ENCODE assay signal across 12 mouse cellular contexts in the genomic region with DNA sequence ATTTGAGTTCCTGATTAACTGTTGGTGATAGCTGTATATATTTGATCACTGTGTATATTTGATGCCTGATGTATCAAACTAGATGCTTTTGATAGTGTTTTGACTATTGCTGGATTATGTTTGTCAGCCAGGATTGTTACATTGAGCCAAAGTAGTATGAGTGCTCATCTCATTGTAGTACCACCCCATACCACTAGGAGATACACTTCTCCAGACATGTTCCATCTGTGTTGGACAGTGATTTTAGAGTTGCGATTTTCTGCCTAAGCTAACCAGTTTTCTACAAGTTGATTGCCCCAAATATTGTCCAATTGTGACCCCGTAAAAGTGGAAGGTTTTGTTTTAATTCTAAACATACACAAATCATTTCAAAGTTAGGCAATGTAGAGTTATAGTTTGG. TPM values are rescaled to one million over a fixed set of nuclear protein-coding genes. Genes with fewer than 3 reads are reported as not detected.
A peak's percentile ranks its signal among the peaks of the same experiment; 100 is the strongest.
DNase-seq lines count a peak whose midpoint lies in the region; ATAC-seq and TF ChIP-seq lines count a peak whose summit lies in the region.
"Had no signal": no experiment of that assay in that cellular context is flagged by ENCODE, and none has a peak within 500 bp of the region (broad histone marks: within the 10 kb centered on the region; RNA-seq: fewer than 3 reads in every experiment).

No protein-coding gene starts in this region.

- H3K9ac ChIP-seq in forebrain, postnatal 0 days = no peak overlapping the region
- no peak overlapping the region for H3K9ac ChIP-seq in forebrain, embryonic 12.5 days
- no peak overlapping the region for H3K9ac ChIP-seq in liver, postnatal 0 days (replicated peaks)
- no peak overlapping the region for H3K9ac ChIP-seq in midbrain, embryonic 14.5 days (replicated peaks; ENCODE audit: low read length)
- H3K9ac ChIP-seq: forebrain, embryonic 13.5 days; neural tube, embryonic 13.5 days had no signal

- H3K4me2 ChIP-seq in forebrain, postnatal 0 days (ENCODE audit: low read depth) = no peak overlapping the region
- no peak overlapping the region for H3K4me2 ChIP-seq in forebrain, embryonic 12.5 days
- H3K4me2 ChIP-seq in liver, postnatal 0 days (ENCODE audit: low read depth, low read length) = no peak overlapping the region
- H3K4me2 ChIP-seq in midbrain, embryonic 14.5 days (ENCODE audit: low read length) = no peak overlapping the region
- H3K4me2 ChIP-seq: forebrain, embryonic 13.5 days; neural tube, embryonic 13.5 days had no signal

- H3K4me1 ChIP-seq in forebrain, postnatal 0 days (ENCODE audit: insufficient read depth) = no peaks in the 10 kb centered on the region
- H3K4me1 ChIP-seq in forebrain, embryonic 12.5 days = no peaks in the 10 kb centered on the region
- no peaks in the 10 kb centered on the region for H3K4me1 ChIP-seq in liver, postnatal 0 days (ENCODE audit: insufficient read depth)
- H3K4me1 ChIP-seq in G1E (ENCODE audit: insufficient read depth, low read depth, low read length) = no peaks in the 10 kb centered on the region
- no peaks in the 10 kb centered on the region for H3K4me1 ChIP-seq in midbrain, embryonic 14.5 days (ENCODE audit: control insufficient read depth, insufficient read depth, low read length)
- H3K4me1 ChIP-seq: forebrain, embryonic 13.5 days; neural tube, embryonic 13.5 days had no signal

- H3K4me3 ChIP-seq in forebrain, postnatal 0 days (ENCODE audit: low read depth, low read length) = no peak overlapping the region
- no peak overlapping the region for H3K4me3 ChIP-seq in forebrain, embryonic 12.5 days (replicated peaks)
- H3K4me3 ChIP-seq in liver, postnatal 0 days (ENCODE audit: low read depth, low read length) = no peak overlapping the region
- H3K4me3 ChIP-seq in G1E (ENCODE audit: low read depth, low read length) = no peak overlapping the region
- no peak overlapping the region for H3K4me3 ChIP-seq in midbrain, embryonic 14.5 days (replicated peaks; ENCODE audit: low read depth, low read length)
- H3K4me3 ChIP-seq: forebrain, embryonic 13.5 days; neural tube, embryonic 13.5 days had no signal

- no peaks in the 10 kb centered on the region for H3K9me3 ChIP-seq in forebrain, postnatal 0 days (ENCODE audit: low read length)
- no peaks in the 10 kb centered on the region for H3K9me3 ChIP-seq in forebrain, embryonic 12.5 days
- no peaks in the 10 kb centered on the region for H3K9me3 ChIP-seq in liver, postnatal 0 days (ENCODE audit: low read length)
- no peaks in the 10 kb centered on the region for H3K9me3 ChIP-seq in G1E (replicated peaks)
- no peaks in the 10 kb centered on the region for H3K9me3 ChIP-seq in midbrain, embryonic 14.5 days (ENCODE audit: control insufficient read depth, low read length)
- H3K9me3 ChIP-seq: forebrain, embryonic 13.5 days; neural tube, embryonic 13.5 days had no signal

- no peak overlapping the region for H3K27ac ChIP-seq in forebrain, postnatal 0 days (ENCODE audit: low read depth, low read length)
- no peak overlapping the region for H3K27ac ChIP-seq in forebrain, embryonic 12.5 days
- H3K27ac ChIP-seq in liver, postnatal 0 days (ENCODE audit: low read depth) = no peak overlapping the region
- no peak overlapping the region for H3K27ac ChIP-seq in midbrain, embryonic 14.5 days (replicated peaks; ENCODE audit: low read depth, low read length)
- H3K27ac ChIP-seq: forebrain, embryonic 13.5 days; neural tube, embryonic 13.5 days had no signal

- no peaks in the 10 kb centered on the region for H3K36me3 ChIP-seq in forebrain, postnatal 0 days (ENCODE audit: insufficient read depth)
- no peaks in the 10 kb centered on the region for H3K36me3 ChIP-seq in forebrain, embryonic 12.5 days (replicated peaks)
- H3K36me3 ChIP-seq in liver, postnatal 0 days (replicated peaks; ENCODE audit: insufficient read depth, low read length) = no peaks in the 10 kb centered on the region
- H3K36me3 ChIP-seq in G1E (replicated peaks) = no peaks in the 10 kb centered on the region
- no peaks in the 10 kb centered on the region for H3K36me3 ChIP-seq in midbrain, embryonic 14.5 days (ENCODE audit: control insufficient read depth, insufficient read depth, low read length)
- H3K36me3 ChIP-seq: neural tube, embryonic 13.5 days had no signal

- no peak for TF ChIP-seq EP300 in liver, postnatal 0 days (IDR thresholded peaks at IDR 0.05; ENCODE audit: low read depth)

- H3K27me3 ChIP-seq in forebrain, postnatal 0 days (ENCODE audit: insufficient read depth, low read length) = no peaks in the 10 kb centered on the region
- no peaks in the 10 kb centered on the region for H3K27me3 ChIP-seq in forebrain, embryonic 12.5 days
- H3K27me3 ChIP-seq in liver, postnatal 0 days (ENCODE audit: insufficient read depth, low read length) = no peaks in the 10 kb centered on the region
- H3K27me3 ChIP-seq in G1E (ENCODE audit: insufficient read depth, low read length) = no peaks in the 10 kb centered on the region
- H3K27me3 ChIP-seq in midbrain, embryonic 14.5 days (ENCODE audit: control insufficient read depth, insufficient read depth, low read length) = no peaks in the 10 kb centered on the region
- H3K27me3 ChIP-seq: forebrain, embryonic 13.5 days; neural tube, embryonic 13.5 days had no signal

- 76% methylated on average over 2 of the region's 2 CpGs for WGBS in forebrain, postnatal 0 days
- 72% methylated on average over 2 of the region's 2 CpGs for WGBS in forebrain, embryonic 12.5 days
- 54% methylated on average over 2 of the region's 2 CpGs for WGBS in liver, postnatal 0 days (ENCODE audit: insufficient replicate concordance)
- 72% methylated on average over 2 of the region's 2 CpGs for WGBS in midbrain, embryonic 14.5 days

- no peak for DNase-seq in forebrain, postnatal 0 days
- no peak for DNase-seq in liver, postnatal 0 days
- no peak for DNase-seq in liver
- DNase-seq in G1E (ENCODE audit: low spot score) = no peak
- peak; percentile 52 for DNase-seq in naive thymus-derived CD4-positive, alpha-beta T cell, adult 2 months (ENCODE audit: low read depth)
- DNase-seq in midbrain, embryonic 14.5 days = no peak
- DNase-seq in gastrocnemius, postnatal 10 days = no peak
- DNase-seq: cerebellum, postnatal 14 days; kidney, adult 18-20 months had no signal

- no peak for ATAC-seq in forebrain, postnatal 0 days
- no peak for ATAC-seq in forebrain, embryonic 12.5 days (ENCODE audit: low FRiP score)
- ATAC-seq in liver, postnatal 0 days = no peak
- peak; percentile 49; the same call in 1 of the 2 replicates for ATAC-seq in G1E (ENCODE audit: extremely low read depth, insufficient number of reproducible peaks, low FRiP score, poor library complexity, severe bottlenecking)
- ATAC-seq in midbrain, embryonic 14.5 days (ENCODE audit: low FRiP score, low TSS enrichment) = no peak
- ATAC-seq: forebrain, embryonic 13.5 days had no signal

- peak; percentile 39 for TF ChIP-seq CTCF in forebrain, postnatal 0 days (IDR thresholded peaks at IDR 0.05; ENCODE audit: low read depth)
- peak; percentile 71 for TF ChIP-seq CTCF in liver, postnatal 0 days (IDR thresholded peaks at IDR 0.05; ENCODE audit: low read depth)
- TF ChIP-seq CTCF in G1E (IDR thresholded peaks at IDR 0.05; ENCODE audit: low read depth, low read length) = peak; percentile 43; the same call in 1 of the 2 replicates

RNA-seq across cellular contexts. Expression of a gene that starts 51.8 kb away (rescaled TPM):
- 20.9 and 27.4 TPM in 2 replicates for total RNA-seq in forebrain, postnatal 0 days (2014; rRNA removed)
- polyA plus RNA-seq in forebrain, postnatal 0 days (2015; fragmentation: Nextera tagmentation; extraction: Ambion mirVana) = 18.2 and 21.7 TPM in 2 replicates
- polyA plus RNA-seq in forebrain, embryonic 12.5 days (2016; fragmentation: Nextera tagmentation; extraction: Ambion mirVana) = 21.5 and 22.6 TPM in 2 replicates
- 1.4 and 2.0 TPM in 2 replicates for polyA plus RNA-seq in liver, postnatal 0 days (2015; fragmentation: Nextera tagmentation; extraction: Ambion mirVana)
- total RNA-seq in G1E (2014; fragmentation: Nextera tagmentation) (21.4 and 22.4 TPM in 2 replicates), G1E (2017) (11.7 and 11.8 TPM in 2 replicates)
- 8.3 and 9.6 TPM in 2 replicates for polyA plus RNA-seq in G1E (2012)
- polyA plus RNA-seq in midbrain, embryonic 14.5 days (2014; fragmentation: Nextera tagmentation; extraction: Ambion mirVana) = 25.9 and 31.1 TPM in 2 replicates
- 1 to 10 TPM; 4.7 to 5.5 TPM for total RNA-seq in gastrocnemius, postnatal 10 days (2021)
